Mouse (Mus musculus) A20 (cell line): ENCODE measurements around the gene Tgm7.
"Not testable (repeated sequence)": the region's sequence is repeated elsewhere in the genome, so short reads cannot be mapped to it uniquely, and the experiment has no call there.

Source experiments
- DNase-seq: peaks from one replicate; pipeline ENCODE4 v3.0.0-alpha.2; 2011; ENCODE audit warnings: low read depth, low spot score

Tgm7 gene

GRCm38 (mm10) chr2:121109695-121110094, at the start of gene Tgm7:
Gene Tgm7 (minus strand): TSS chr2:121109795.
- no peak for DNase-seq

GRCm38 (mm10) chr2:121153100-121153499, 43.5 kb upstream of the Tgm7 start:
- DNase-seq = peak; percentile 35

GRCm38 (mm10) chr2:121149679-121150078, 40.1 kb upstream of the Tgm7 start:
- no peak for DNase-seq

GRCm38 (mm10) chr2:121142415-121142814, 32.8 kb upstream of the Tgm7 start:
- peak; percentile 15 for DNase-seq

- DNase-seq = peak; percentile 64
Observed at GRCm38 (mm10) chr2:121141216-121142035, 31.8 kb upstream of the Tgm7 start.

GRCm38 (mm10) chr2:121140018-121140882, 30.7 kb upstream of the Tgm7 start, which contains the start of the genes Adal and Lcmt2:
Gene Adal (plus strand): TSS chr2:121140428.
Gene Lcmt2 (minus strand): TSS chr2:121140653.
- DNase-seq = peak; percentile 97

- DNase-seq = no peak
Observed at GRCm38 (mm10) chr2:121139266-121140017, 29.8 kb upstream of the Tgm7 start.

GRCm38 (mm10) chr2:121137371-121137770, 27.8 kb upstream of the Tgm7 start:
- peak; percentile 12 for DNase-seq

- no peak for DNase-seq
Observed at GRCm38 (mm10) chr2:121132822-121133221, 23.2 kb upstream of the Tgm7 start.

- DNase-seq = no peak
Observed at GRCm38 (mm10) chr2:121128865-121129620, 19.4 kb upstream of the Tgm7 start.

GRCm38 (mm10) chr2:121127536-121127935, 17.9 kb upstream of the Tgm7 start:
- DNase-seq = no peak

- not testable (repeated sequence) for DNase-seq
Observed at GRCm38 (mm10) chr2:121126302-121126701, 16.7 kb upstream of the Tgm7 start.

GRCm38 (mm10) chr2:121119260-121119659, 9.7 kb upstream of the Tgm7 start:
- no peak for DNase-seq

- DNase-seq = no peak
Observed at GRCm38 (mm10) chr2:121115418-121115817, 5.8 kb upstream of the Tgm7 start.

GRCm38 (mm10) chr2:121105940-121106339, 3.7 kb downstream of the Tgm7 start:
- peak; percentile 4 for DNase-seq

- peak; percentile 79 for DNase-seq
Observed at GRCm38 (mm10) chr2:121102051-121102450, 7.5 kb downstream of the Tgm7 start.

GRCm38 (mm10) chr2:121089751-121090150, 19.8 kb downstream of the Tgm7 start:
- no peak for DNase-seq

GRCm38 (mm10) chr2:121088507-121088906, 21.1 kb downstream of the Tgm7 start:
- DNase-seq = no peak

- DNase-seq = no peak
Observed at GRCm38 (mm10) chr2:121085480-121086185, 24.0 kb downstream of the Tgm7 start, which contains the start of gene Tgm5. Gene Tgm5 (minus strand): TSS chr2:121085841.

GRCm38 (mm10) chr2:121082626-121083025, 27.0 kb downstream of the Tgm7 start:
- no peak for DNase-seq
